Mouse (Mus musculus) splenic B cell, adult 2 months (primary cell): ENCODE data around the gene Krtap4-9.
"Not testable (repeated sequence)": the region's sequence is repeated elsewhere in the genome, so short reads cannot be mapped to it uniquely, and the experiment has no call there.

Source experiments
- DNase-seq: peaks from one replicate; pipeline ENCODE4 v3.0.0-alpha.2; 2011; ENCODE audit warnings: low read depth, low spot score
- H3K27me3 ChIP-seq: 2 replicates; pipeline ENCODE4 v1.6.1; 2012; ENCODE audit warnings: mild to moderate bottlenecking, low read length, moderate library complexity, mixed read lengths; ENCODE audit not compliant: control insufficient read depth, poor library complexity, insufficient read depth, severe bottlenecking
- H3K36me3 ChIP-seq: 2 replicates; pipeline ENCODE4 v1.6.1; 2012; ENCODE audit warnings: mild to moderate bottlenecking, low read length, moderate library complexity, mixed read lengths; ENCODE audit not compliant: control insufficient read depth, poor library complexity, insufficient read depth, severe bottlenecking

Gene Krtap4-9

DNA sequence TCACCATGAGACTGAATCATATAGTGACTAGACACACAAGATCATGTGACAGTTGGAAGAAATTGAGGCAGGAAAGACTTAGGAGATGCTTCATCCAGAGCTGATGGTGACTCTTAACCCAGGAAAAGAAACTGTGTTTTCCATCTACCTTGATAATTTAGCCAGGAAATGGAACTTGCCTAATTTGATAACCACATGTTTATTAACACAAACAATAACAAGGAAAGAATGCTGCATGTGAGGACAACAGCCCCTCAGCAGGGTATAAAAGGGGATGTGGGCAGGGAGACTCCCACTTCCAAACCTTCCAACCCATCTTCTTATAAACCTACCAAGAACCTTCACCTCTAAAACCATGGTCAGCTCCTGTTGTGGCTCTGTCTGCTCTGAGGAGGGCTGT is at the start of gene Krtap4-9:
Gene Krtap4-9 (plus strand): TSS at position 301 of the 400 bp plus-strand sequence.
- DNase-seq, H3K36me3 ChIP-seq, H3K27me3 ChIP-seq: not testable (repeated sequence)

DNA sequence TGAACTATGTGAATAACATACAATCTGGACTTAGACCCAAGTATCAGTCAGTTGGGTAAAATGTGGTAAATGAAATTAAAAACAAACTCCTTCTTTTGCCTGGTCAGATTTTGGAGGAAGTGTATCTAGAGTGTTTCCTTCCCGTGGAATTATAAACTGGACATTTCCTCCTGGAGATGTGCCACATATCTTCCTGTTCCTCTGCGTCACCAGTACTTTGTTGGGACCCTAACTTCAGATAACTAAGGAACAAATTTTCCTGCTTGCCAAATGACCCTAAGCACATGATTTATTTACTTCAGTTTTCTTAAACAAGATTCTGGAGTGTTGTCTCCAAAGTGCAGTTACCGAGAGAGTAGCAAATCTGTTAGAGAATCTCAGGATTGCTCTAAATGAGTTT is 41.0 kb upstream of the Krtap4-9 start:
- Histone ChIP-seq H3K36me3 (no peaks in the 10 kb centered on the region), H3K27me3 (no peaks in the 10 kb centered on the region)
- no peak for DNase-seq

DNA sequence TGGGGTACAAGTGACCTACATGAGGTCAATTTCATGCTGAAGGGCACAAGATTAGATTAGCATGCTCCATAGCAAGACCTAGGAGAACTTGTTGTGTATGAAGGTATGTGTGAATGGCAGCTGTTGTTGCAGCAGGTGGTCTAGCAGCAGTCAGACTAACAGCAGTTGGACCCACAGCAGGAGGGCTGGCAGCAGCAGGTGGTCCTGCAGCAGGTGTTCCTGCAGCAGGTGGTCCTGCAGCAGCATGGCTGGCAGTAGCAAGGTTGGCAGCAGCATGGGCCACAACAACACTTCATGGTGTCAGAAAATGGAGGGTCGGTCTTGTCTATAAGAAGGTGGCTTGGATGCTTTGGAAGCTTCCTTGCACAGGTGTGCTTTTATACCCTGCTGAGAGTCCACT is 26.1 kb upstream of the Krtap4-9 start:
- H3K27me3 ChIP-seq: no peaks in the 10 kb centered on the region
- DNase-seq: no peak
- H3K36me3 ChIP-seq: no peaks in the 10 kb centered on the region

DNA sequence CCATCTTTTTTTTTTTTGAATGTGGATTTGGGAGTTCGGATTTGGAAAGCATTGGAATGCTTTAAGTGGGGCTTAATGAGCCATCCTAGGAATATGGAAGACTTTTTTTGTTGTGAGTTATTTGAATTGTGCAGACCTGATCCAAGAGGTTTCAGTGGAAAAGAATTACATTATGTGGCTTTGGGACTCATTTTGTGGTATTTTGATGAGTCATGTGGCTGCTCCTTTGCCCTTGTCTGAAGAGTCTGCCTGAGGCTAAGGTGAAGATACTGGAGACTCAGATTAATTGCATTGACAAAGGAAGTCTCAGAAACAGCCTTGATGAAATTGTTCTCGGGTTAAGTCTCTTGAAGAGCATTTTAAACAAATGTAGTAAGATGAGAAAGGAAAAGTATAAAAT is 16.6 kb upstream of the Krtap4-9 start:
- H3K27me3 ChIP-seq: no peaks in the 10 kb centered on the region
- no peaks in the 10 kb centered on the region for H3K36me3 ChIP-seq
- no peak for DNase-seq

- H3K27me3 ChIP-seq, H3K36me3 ChIP-seq, DNase-seq: not testable (repeated sequence)
These were observed 12.2 kb upstream of the Krtap4-9 start, which contains the start of gene Gm11595 for GRCm38 (mm10) chr11:99772813-99773212. Gene Gm11595, minus strand, starts transcription at chr11:99772913.

DNA sequence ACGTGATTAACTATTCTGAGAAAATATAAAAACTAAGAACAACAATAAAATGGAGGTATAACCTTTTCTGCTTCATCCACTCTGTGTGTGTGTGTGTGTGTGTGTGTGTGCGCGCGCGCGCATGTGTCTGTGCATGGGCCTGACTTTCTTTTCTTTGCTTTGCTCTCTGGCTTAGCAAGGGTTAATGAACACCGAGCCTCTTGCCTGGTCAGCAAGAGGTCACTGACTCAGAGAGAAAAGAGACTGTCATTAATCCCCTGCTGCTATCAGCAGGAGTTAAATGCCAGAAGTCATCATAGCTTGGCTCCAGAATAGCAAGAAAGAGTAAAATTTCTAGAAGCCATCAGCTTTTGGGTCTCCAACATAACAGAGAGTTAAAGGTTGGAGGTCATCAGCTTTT is 6.6 kb upstream of the Krtap4-9 start:
- DNase-seq: no peak
- Histone ChIP-seq H3K36me3 (no peaks in the 10 kb centered on the region), H3K27me3 (no peaks in the 10 kb centered on the region)

- H3K27me3 ChIP-seq: no peaks in the 10 kb centered on the region
These were observed 4.4 kb upstream of the Krtap4-9 start, which contains the start of gene Krtap4-8 for GRCm38 (mm10) chr11:99780604-99781003. Gene Krtap4-8, minus strand, starts transcription at chr11:99780704.

DNA sequence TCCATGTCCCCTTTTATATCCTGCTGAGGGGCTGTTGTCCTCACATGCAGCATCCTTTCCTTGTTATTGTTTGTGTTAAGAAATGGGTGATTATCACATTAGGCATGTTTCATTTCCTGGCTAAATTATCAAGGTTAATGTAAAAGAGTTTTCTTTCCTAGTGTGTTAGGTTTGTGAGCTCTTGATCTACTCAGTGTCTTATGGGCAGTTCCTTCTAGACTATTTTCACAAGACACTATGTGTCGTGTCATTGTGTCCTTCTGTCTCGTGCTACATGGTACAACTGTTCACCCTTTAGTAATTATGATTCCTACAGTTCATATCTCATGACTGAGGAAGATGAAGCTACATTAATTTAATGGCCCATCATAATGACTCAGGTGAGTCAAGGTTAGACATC is 8.4 kb downstream of the Krtap4-9 start, which contains the start of gene Gm11596:
Gene Gm11596 (minus strand): TSS at position 101 of the 400 bp plus-strand sequence.
- no peaks in the 10 kb centered on the region for H3K27me3 ChIP-seq
- DNase-seq: no peak

More at GRCm38 (mm10) chr11:99780604-99781003, 4.4 kb upstream of the Krtap4-9 start, which contains the start of gene Krtap4-8:
- no peaks in the 10 kb centered on the region for H3K36me3 ChIP-seq
- no peak for DNase-seq

DNA sequence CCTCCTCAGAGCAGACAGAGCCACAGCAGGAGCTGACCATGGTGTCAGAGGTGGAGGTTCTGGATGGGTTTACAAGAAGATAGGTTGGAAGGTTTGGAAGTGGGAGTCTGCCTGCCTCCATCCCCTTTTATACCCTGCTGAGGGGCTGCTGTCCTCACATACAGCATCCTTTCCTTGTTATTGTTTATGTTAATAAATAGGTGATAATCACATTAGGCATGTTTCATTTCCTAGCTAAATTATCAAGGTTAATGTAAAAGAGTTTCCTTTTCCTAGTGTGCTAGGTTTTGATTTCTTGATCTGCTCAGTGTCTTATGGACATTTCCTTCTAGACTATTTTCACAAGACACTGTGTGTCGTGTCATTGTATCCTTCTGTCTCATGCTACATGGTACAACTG is 13.8 kb downstream of the Krtap4-9 start, which contains the start of gene Gm11569:
Gene Gm11569 (minus strand): TSS at position 101 of the 400 bp plus-strand sequence.
- H3K36me3 ChIP-seq, DNase-seq, H3K27me3 ChIP-seq: not testable (repeated sequence)

More for the DNA sequence above, 8.4 kb downstream of the Krtap4-9 start, which contains the start of gene Gm11596:
- no peaks in the 10 kb centered on the region for H3K36me3 ChIP-seq

GRCm38 (mm10) chr11:99804346-99804745 is 19.3 kb downstream of the Krtap4-9 start, which contains the start of gene Gm11554:
Gene Gm11554, minus strand, starts transcription at chr11:99804446.
- not testable (repeated sequence) for H3K27me3 ChIP-seq, DNase-seq, H3K36me3 ChIP-seq

DNA sequence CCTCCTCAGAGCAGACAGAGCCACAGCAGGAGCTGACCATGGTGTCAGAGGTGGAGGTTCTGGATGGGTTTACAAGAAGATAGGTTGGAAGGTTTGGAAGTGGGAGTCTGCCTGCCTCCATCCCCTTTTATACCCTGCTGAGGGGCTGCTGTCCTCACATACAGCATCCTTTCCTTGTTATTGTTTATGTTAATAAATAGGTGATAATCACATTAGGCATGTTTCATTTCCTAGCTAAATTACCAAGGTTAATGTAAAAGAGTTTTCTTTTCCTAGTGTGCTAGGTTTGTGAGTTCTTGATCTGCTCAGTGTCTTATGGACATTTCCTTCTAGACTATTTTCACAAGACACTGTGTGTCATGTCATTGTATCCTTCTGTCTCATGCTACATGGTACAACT is 24.8 kb downstream of the Krtap4-9 start, which contains the start of gene Krtap4-13:
Gene Krtap4-13 (minus strand): TSS at position 101 of the 400 bp plus-strand sequence.
- H3K27me3 ChIP-seq, H3K36me3 ChIP-seq, DNase-seq: not testable (repeated sequence)

DNA sequence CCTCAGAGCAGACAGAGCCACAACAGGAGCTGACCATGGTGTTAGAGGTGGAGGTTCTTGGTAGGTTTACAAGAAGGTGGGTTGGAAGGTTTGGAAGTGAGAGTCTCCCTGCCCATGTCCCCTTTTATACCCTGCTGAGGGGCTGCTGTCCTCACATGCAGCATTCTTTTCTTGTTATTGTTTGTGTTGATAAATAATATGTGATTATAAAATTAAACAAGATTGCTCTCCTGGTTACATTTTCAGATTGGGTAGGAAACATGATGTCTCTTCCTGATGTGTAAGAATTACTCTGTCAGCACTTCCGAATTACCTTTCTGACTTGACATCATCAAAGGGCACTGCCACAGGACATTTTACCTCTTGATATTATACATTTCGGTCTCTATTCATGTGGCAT is 30.6 kb downstream of the Krtap4-9 start, which contains the start of gene Gm11564:
Gene Gm11564 (minus strand): TSS at position 101 of the 400 bp plus-strand sequence.
- not testable (repeated sequence) for H3K27me3 ChIP-seq, DNase-seq, H3K36me3 ChIP-seq
